Mouse (Mus musculus): ENCODE results near the gene Gm4894.

- TF ChIP-seq CTCF (IDR thresholded peaks at IDR 0.05; ENCODE audit: low read depth, low read length) (no peak), GATA1 (IDR thresholded peaks at IDR 0.05; ENCODE audit: borderline replicate concordance, low read length) (no peak), TAL1 (conservative IDR thresholded peaks at IDR 0.05; ENCODE audit: low read depth, low read length) (no peak), POLR2AphosphoS5 (IDR thresholded peaks at IDR 0.05; ENCODE audit: insufficient replicate concordance, low read depth, low read length) (no peak), GATA2 (IDR thresholded peaks at IDR 0.05; ENCODE audit: borderline replicate concordance, low read depth, low read length) (no peak)
Measured at GRCm38 (mm10) chr9:49229054-49229453, 21.3 kb upstream of the Gm4894 start.
